Mouse (Mus musculus) urinary bladder, postnatal 4 days (tissue): ENCODE measurements around the gene B4galt5.
A peak's percentile ranks its signal among the peaks of the same experiment; 100 is the strongest.

Experiments used
- DNase-seq, 2 experiments: peaks; one replicate each; pipeline ENCODE4 v3.0.0; 2021 to 2022; ENCODE audit warnings: low spot score in 2 of 2

Gene B4galt5

GRCm38 (mm10) chr2:167254185-167254584 lies 94.8 kb downstream of the B4galt5 start:
- peak in 1 of 2 experiments; percentile 64 for DNase-seq

GRCm38 (mm10) chr2:167253476-167253875 lies 95.5 kb downstream of the B4galt5 start:
- no peak for DNase-seq

GRCm38 (mm10) chr2:167252057-167252687 lies 96.8 kb downstream of the B4galt5 start:
- no peak for DNase-seq

- no peak for DNase-seq
Observed at GRCm38 (mm10) chr2:167250736-167251337, 98.1 kb downstream of the B4galt5 start.

GRCm38 (mm10) chr2:167250003-167250735 lies 98.8 kb downstream of the B4galt5 start:
- no peak for DNase-seq

GRCm38 (mm10) chr2:167249591-167249990 lies 99.4 kb downstream of the B4galt5 start:
- DNase-seq, result peak in 1 of 2 experiments; percentile 62
